Mouse (Mus musculus) heart, embryonic 12.5 days (tissue): ENCODE data around the gene Upk1b. TPM values are rescaled to one million over a fixed set of nuclear protein-coding genes. Genes with fewer than 3 reads are reported as not detected.

Source experiments
- polyA plus RNA-seq: library from polyadenylated mRNA; unstranded; fragments of >200 nt; fragmentation: Nextera tagmentation; extraction: Ambion mirVana; gene quantifications from 2 replicates; pipeline ENCODE4 v1.2.1, GENCODE M21; 2016

Upk1b gene
- polyA plus RNA-seq, 1 experiment from 2014 or later = 21.2 TPM

Other genes starting within 250 kb of the Upk1b start
- gene Tmem39a, start 241.6 kb downstream of the Upk1b start, polyA plus RNA-seq = 66.2 and 74.5 TPM in 2 replicates
- gene Arhgap31, start 87.1 kb downstream of the Upk1b start, polyA plus RNA-seq = 43.1 and 47.7 TPM in 2 replicates
- 26.6 and 29.8 TPM in 2 replicates for gene B4galt4, start 58.1 kb downstream of the Upk1b start, polyA plus RNA-seq
- not detected in 2 replicates for gene 4930435E12Rik, start 28.4 kb upstream of the Upk1b start, polyA plus RNA-seq
- 0.30 and 0.31 TPM in 2 replicates for gene Igsf11, start 92.3 kb upstream of the Upk1b start, polyA plus RNA-seq